Mouse (Mus musculus) forebrain, postnatal 0 days (tissue): ENCODE measurements around the gene Pcsk2. TPM values are rescaled to one million over a fixed set of nuclear protein-coding genes. Genes with fewer than 3 reads are reported as not detected.

Source experiments
- ATAC-seq: fragments of 200-750 bp; cut with Nextera tagmentation; 2 replicates; pipeline ENCODE4 v1.8.0; 2017; ENCODE audit warnings: mild to moderate bottlenecking, moderate library complexity
- DNase-seq: peaks from one replicate; pipeline ENCODE4 v3.0.0-alpha.2; 2015
- H3K27ac ChIP-seq: fragments of 300-500 bp; sonication (generic); 2 replicates; pipeline ENCODE4 v1.5.1; 2014; ENCODE audit warnings: low read depth, mild to moderate bottlenecking, antibody characterized with exemption, low read length, moderate library complexity, mixed read lengths
- H3K27me3 ChIP-seq: fragments of 300-500 bp; sonication (generic); 2 replicates; pipeline ENCODE4 v1.6.1; 2014; ENCODE audit warnings: mild to moderate bottlenecking, low read length, mixed read lengths; ENCODE audit not compliant: insufficient read depth
- H3K36me3 ChIP-seq: fragments of 300-500 bp; sonication (generic); 2 replicates; pipeline ENCODE4 v1.6.1; 2014; ENCODE audit warnings: mild to moderate bottlenecking, moderate library complexity; ENCODE audit not compliant: insufficient read depth
- H3K4me1 ChIP-seq: fragments of 300-500 bp; sonication (generic); 2 replicates; pipeline ENCODE4 v1.6.1; 2014; ENCODE audit warnings: antibody characterized with exemption; ENCODE audit not compliant: insufficient read depth
- H3K4me2 ChIP-seq: fragments of 300-500 bp; sonication (generic); 2 replicates; pipeline ENCODE4 v1.6.1; 2014; ENCODE audit warnings: low read depth, mild to moderate bottlenecking, moderate library complexity
- H3K4me3 ChIP-seq: fragments of 300-500 bp; sonication (generic); 2 replicates; pipeline ENCODE4 v1.5.1; 2014; ENCODE audit warnings: low read depth, low read length, mixed read lengths
- H3K9ac ChIP-seq: fragments of 300-500 bp; sonication (generic); 2 replicates; pipeline ENCODE4 v1.6.1; 2014; ENCODE audit warnings: mild to moderate bottlenecking
- H3K9me3 ChIP-seq: fragments of 300-500 bp; sonication (generic); 2 replicates; pipeline ENCODE4 v1.6.1; 2016; ENCODE audit warnings: low read length
- CTCF ChIP-seq: sonication (generic); IDR thresholded peaks from 2 replicates; pipeline ENCODE4 v1.5.1; 2016; ENCODE audit warnings: antibody characterized with exemption, control low read depth, low read depth
- WGBS: fragments of 180-500 bp; shearing (Covaris S2); extraction: QIAGEN DNeasy Blood & Tissue Kit; methylation state at CpG from one replicate; pipeline ENCODE4 v1.1.7; 2014; 5-methylcytosine and 5-hydroxymethylcytosine counted together
- polyA plus RNA-seq: library from polyadenylated mRNA; unstranded; fragments of >200 nt; fragmentation: Nextera tagmentation; extraction: Ambion mirVana; gene quantifications from 2 replicates; pipeline ENCODE4 v1.2.1, GENCODE M21; 2015
- total RNA-seq: library from RNA; depleted of rRNA; stranded (reverse); fragments of >200 nt; gene quantifications from 2 replicates; pipeline ENCODE4 v1.2.3, GENCODE M21; 2014

Gene Pcsk2
- total and polyA plus RNA-seq, 2 experiments from 2014 or later = 25.7 to 41.3 TPM

GRCm38 (mm10) chr2:143752051-143752788, 206.3 kb downstream of the Pcsk2 start:
- Histone ChIP-seq H3K4me1 (no peaks in the 10 kb centered on the region), H3K4me3 (no peak overlapping the region), H3K27me3 (no peaks in the 10 kb centered on the region), H3K4me2 (no peak overlapping the region), H3K9me3 (no peaks in the 10 kb centered on the region), H3K9ac (no peak overlapping the region), H3K27ac (no peak overlapping the region), H3K36me3 (no peaks in the 10 kb centered on the region)
- no peak for TF ChIP-seq CTCF
- peak; percentile 9 for DNase-seq
- 55% methylated on average over 9 of the region's 9 CpGs for WGBS
- ATAC-seq = peak; percentile 51; the same call in 1 of the 2 replicates

- peak; percentile 80 for DNase-seq
- no peak overlapping the region for H3K9ac ChIP-seq
- no peaks in the 10 kb centered on the region for H3K4me1 ChIP-seq
- no peak overlapping the region for H3K27ac ChIP-seq
- no peaks in the 10 kb centered on the region for H3K27me3 ChIP-seq
- H3K9me3 ChIP-seq = no peaks in the 10 kb centered on the region
- peak; percentile 77 for TF ChIP-seq CTCF
- no peak overlapping the region for H3K4me3 ChIP-seq
- no peaks in the 10 kb centered on the region for H3K36me3 ChIP-seq
- 13% methylated on average over 4 of the region's 4 CpGs for WGBS
- ATAC-seq = peak; percentile 42; the same call in 1 of the 2 replicates
- no peak overlapping the region for H3K4me2 ChIP-seq
These were observed 230.5 kb downstream of the Pcsk2 start for GRCm38 (mm10) chr2:143776448-143776847.

GRCm38 (mm10) chr2:143780310-143780709, 234.4 kb downstream of the Pcsk2 start:
- ATAC-seq (no peak), DNase-seq (no peak)
- Histone ChIP-seq H3K27me3 (no peaks in the 10 kb centered on the region), H3K9me3 (no peaks in the 10 kb centered on the region), H3K9ac (no peak overlapping the region), H3K36me3 (no peaks in the 10 kb centered on the region), H3K27ac (no peak overlapping the region), H3K4me3 (no peak overlapping the region), H3K4me2 (no peak overlapping the region), H3K4me1 (no peaks in the 10 kb centered on the region)
- 89% methylated on average over 2 of the region's 2 CpGs for WGBS
- TF ChIP-seq CTCF = no peak

GRCm38 (mm10) chr2:143789911-143790310, 244.0 kb downstream of the Pcsk2 start:
- ATAC-seq (no peak), DNase-seq (no peak)
- H3K27ac ChIP-seq = no peak overlapping the region
- H3K4me1 ChIP-seq = no peaks in the 10 kb centered on the region
- no peaks in the 10 kb centered on the region for H3K27me3 ChIP-seq
- H3K36me3 ChIP-seq = no peaks in the 10 kb centered on the region
- no peak overlapping the region for H3K4me2 ChIP-seq
- H3K9me3 ChIP-seq = no peaks in the 10 kb centered on the region
- TF ChIP-seq CTCF = no peak
- H3K9ac ChIP-seq = no peak overlapping the region
- WGBS = 90% methylated on average over 5 of the region's 5 CpGs
- H3K4me3 ChIP-seq = no peak overlapping the region

GRCm38 (mm10) chr2:143795858-143796257, 249.9 kb downstream of the Pcsk2 start:
- H3K27me3 ChIP-seq = no peaks in the 10 kb centered on the region
- no peak overlapping the region for H3K9ac ChIP-seq
- TF ChIP-seq CTCF = no peak
- peak; percentile 23; the same call in 1 of the 2 replicates for ATAC-seq
- no peak overlapping the region for H3K4me2 ChIP-seq
- no peak for DNase-seq
- H3K4me1 ChIP-seq = no peaks in the 10 kb centered on the region
- 0 out of 2 replicates have a peak, but pooled peaks cover under 1% of the 10 kb centered on the region for H3K36me3 ChIP-seq
- 84% methylated on average over 4 of the region's 4 CpGs for WGBS
- H3K4me3 ChIP-seq = no peak overlapping the region
- H3K27ac ChIP-seq = no peak overlapping the region
- H3K9me3 ChIP-seq = no peaks in the 10 kb centered on the region

- no peak overlapping the region; the same call in 1 of the 2 replicates for H3K27ac ChIP-seq
These were observed 250.5 kb downstream of the Pcsk2 start for GRCm38 (mm10) chr2:143796335-143797013.

GRCm38 (mm10) chr2:143801097-143801496, 255.1 kb downstream of the Pcsk2 start:
- WGBS = 84% methylated on average over 5 of the region's 5 CpGs
- Histone ChIP-seq H3K4me1 (no peaks in the 10 kb centered on the region), H3K4me2 (no peak overlapping the region), H3K36me3 (0 out of 2 replicates have a peak, but pooled peaks cover 3% of the 10 kb centered on the region), H3K9ac (no peak overlapping the region), H3K27me3 (no peaks in the 10 kb centered on the region), H3K4me3 (no peak overlapping the region), H3K9me3 (no peaks in the 10 kb centered on the region), H3K27ac (no peak overlapping the region)
- DNase-seq (no peak), ATAC-seq (no peak)
- TF ChIP-seq CTCF = no peak

More at GRCm38 (mm10) chr2:143796335-143797013, 250.5 kb downstream of the Pcsk2 start:
- Histone ChIP-seq H3K36me3 (0 out of 2 replicates have a peak, but pooled peaks cover 3% of the 10 kb centered on the region), H3K27me3 (no peaks in the 10 kb centered on the region), H3K4me2 (no peak overlapping the region), H3K4me3 (no peak overlapping the region), H3K4me1 (no peaks in the 10 kb centered on the region), H3K9ac (no peak overlapping the region), H3K9me3 (no peaks in the 10 kb centered on the region)
- ATAC-seq (peak; percentile 79), DNase-seq (peak; percentile 28)
- TF ChIP-seq CTCF = no peak
- WGBS = 70% methylated on average over 4 of the region's 4 CpGs
